Mouse (Mus musculus) liver, postnatal 0 days (tissue): ENCODE data around the gene Pcsk1n.

Source experiments
- CTCF ChIP-seq: sonication (generic); IDR thresholded peaks from 2 replicates; pipeline ENCODE4 v1.5.1; 2016; ENCODE audit warnings: antibody characterized with exemption, low read depth
- EP300 ChIP-seq: IDR thresholded peaks from 2 replicates; pipeline ENCODE4 v1.6.1; 2016; ENCODE audit warnings: antibody characterized with exemption, low read depth, mild to moderate bottlenecking

GRCm38 (mm10) chrX:7927116-7927515 is 7.5 kb downstream of the Pcsk1n start:
- no peak for TF ChIP-seq CTCF
- no peak for TF ChIP-seq EP300
